Mouse (Mus musculus) MEL (cell line): Measurements from ENCODE around the gene Plk3. TPM values are rescaled to one million over a fixed set of nuclear protein-coding genes. Genes with fewer than 3 reads are reported as not detected.

Experiments used
- DNase-seq: peaks from one replicate; pipeline ENCODE4 v3.0.0; 2011; ENCODE audit warnings: low read depth, low spot score
- H3K27ac ChIP-seq: 2 replicates; pipeline ENCODE4 v1.5.1; 2012; ENCODE audit warnings: low read depth, mild to moderate bottlenecking, control low read depth, low read length, moderate library complexity; ENCODE audit not compliant: control insufficient read depth
- H3K27me3 ChIP-seq, 2 experiments: fragments of 150-350 bp in 1 of 2; sonication (generic) in 1 of 2; 2 replicates each; pipeline ENCODE4 v1.6.1; 2012; ENCODE audit warnings: low read length in 2 of 2, mild to moderate bottlenecking in 2 of 2, improper control_type of control experiment in 1 of 2, moderate library complexity in 1 of 2; ENCODE audit not compliant: insufficient read depth in 2 of 2, control insufficient read depth in 1 of 2
- H3K36me3 ChIP-seq, 2 experiments: 2 replicates each; pipeline ENCODE4 v1.6.1; 2012 to 2014; ENCODE audit warnings: low read length in 2 of 2, improper control_type of control experiment in 1 of 2, inconsistent platforms in 1 of 2, mild to moderate bottlenecking in 1 of 2; ENCODE audit not compliant: insufficient read depth in 2 of 2, control insufficient read depth in 1 of 2
- H3K4me1 ChIP-seq, 2 experiments: fragments of 150-350 bp in 1 of 2; sonication (generic) in 1 of 2; 2 replicates each; pipeline ENCODE4 v1.6.1; 2012; ENCODE audit warnings: low read length in 2 of 2, improper control_type of control experiment in 1 of 2, mild to moderate bottlenecking in 1 of 2; ENCODE audit not compliant: insufficient read depth in 2 of 2, control insufficient read depth in 1 of 2
- H3K4me3 ChIP-seq, 2 experiments: fragments of 150-350 bp in 1 of 2; sonication (generic) in 1 of 2; 2 replicates each; pipeline ENCODE4 v1.5.1; 2012; ENCODE audit warnings: low read depth in 2 of 2, low read length in 2 of 2, mild to moderate bottlenecking in 2 of 2, moderate library complexity in 2 of 2, control low read depth in 1 of 2, improper control_type of control experiment in 1 of 2; ENCODE audit not compliant: control insufficient read depth in 1 of 2, insufficient read depth in 1 of 2
- H3K79me2 ChIP-seq: 2 replicates; pipeline ENCODE4 v1.6.1; 2012; ENCODE audit warnings: mild to moderate bottlenecking, low read length, moderate library complexity; ENCODE audit not compliant: control insufficient read depth, poor library complexity, insufficient read depth
- H3K9ac ChIP-seq: 2 replicates; pipeline ENCODE4 v1.6.1; 2012; ENCODE audit warnings: low read depth, mild to moderate bottlenecking, control low read depth, low read length, moderate library complexity; ENCODE audit not compliant: control insufficient read depth, poor library complexity, severe bottlenecking
- H3K9me3 ChIP-seq: fragments of 150-350 bp; sonication (generic); replicated peaks from 2 replicates; pipeline ENCODE4 v1.6.1; 2012; ENCODE audit warnings: mild to moderate bottlenecking, low read length, improper control_type of control experiment, moderate library complexity; ENCODE audit not compliant: insufficient read depth
- BHLHE40 ChIP-seq: IDR thresholded peaks from 2 replicates; pipeline ENCODE4 v1.6.1; 2012; ENCODE audit warnings: low read depth, mild to moderate bottlenecking, inconsistent platforms, low read length, improper control_type of control experiment, borderline replicate concordance
- CHD2 ChIP-seq: IDR thresholded peaks from 2 replicates; pipeline ENCODE4 v1.6.1; 2011; ENCODE audit warnings: low read length, improper control_type of control experiment
- CTCF ChIP-seq, 3 experiments: IDR thresholded peaks in 2 of 3; conservative IDR thresholded peaks in 1 of 3; 2 replicates each; pipeline ENCODE4 v1.5.1; 2011 to 2012; ENCODE audit warnings: low read length in 3 of 3, low read depth in 2 of 3, mild to moderate bottlenecking in 2 of 3, improper control_type of control experiment in 1 of 3, inconsistent platforms in 1 of 3, mixed read lengths in 1 of 3, moderate library complexity in 1 of 3; ENCODE audit not compliant: control insufficient read depth in 1 of 3, insufficient read depth in 1 of 3, poor library complexity in 1 of 3, severe bottlenecking in 1 of 3
- E2F4 ChIP-seq: IDR thresholded peaks from 2 replicates; pipeline ENCODE4 v1.6.1; 2011; ENCODE audit warnings: low read depth, low read length, improper control_type of control experiment, borderline replicate concordance
- ELF1 ChIP-seq: IDR thresholded peaks from 2 replicates; pipeline ENCODE4 v1.6.1; 2014; ENCODE audit warnings: low read depth, mild to moderate bottlenecking, inconsistent platforms, low read length, improper control_type of control experiment, moderate library complexity
- EP300 ChIP-seq, 2 experiments: IDR thresholded peaks; 2 replicates each; pipeline ENCODE4 v1.6.1; 2011; ENCODE audit warnings: improper control_type of control experiment in 2 of 2, low read length in 2 of 2, low read depth in 1 of 2, mild to moderate bottlenecking in 1 of 2
- ETS1 ChIP-seq: IDR thresholded peaks from 2 replicates; pipeline ENCODE4 v1.6.1; 2012; ENCODE audit warnings: low read depth, mild to moderate bottlenecking, inconsistent platforms, low read length, improper control_type of control experiment, moderate library complexity
- GATA1 ChIP-seq: IDR thresholded peaks from 2 replicates; pipeline ENCODE4 v1.6.1; 2011; ENCODE audit warnings: low read depth, low read length, improper control_type of control experiment
- JUND ChIP-seq: IDR thresholded peaks from 2 replicates; pipeline ENCODE4 v1.6.1; 2011; ENCODE audit warnings: low read depth, mild to moderate bottlenecking, improper control_type of control experiment, low read length
- KAT2A ChIP-seq: conservative IDR thresholded peaks from 2 replicates; pipeline ENCODE4 v1.6.1; 2012; ENCODE audit warnings: low read depth, low read length, improper control_type of control experiment, inconsistent platforms
- MAX ChIP-seq: IDR thresholded peaks from 2 replicates; pipeline ENCODE4 v1.6.1; 2011; ENCODE audit warnings: low read length, improper control_type of control experiment
- MAZ ChIP-seq: IDR thresholded peaks from 2 replicates; pipeline ENCODE4 v1.6.1; 2012; ENCODE audit warnings: low read depth, mild to moderate bottlenecking, inconsistent platforms, low read length, improper control_type of control experiment
- MEF2A ChIP-seq: IDR thresholded peaks from 2 replicates; pipeline ENCODE4 v1.6.1; 2014; ENCODE audit warnings: low read depth, mild to moderate bottlenecking, inconsistent platforms, low read length, improper control_type of control experiment; ENCODE audit not compliant: poor library complexity, insufficient replicate concordance, severe bottlenecking; ENCODE audit errors: extremely low read depth
- MXI1 ChIP-seq: IDR thresholded peaks from 2 replicates; pipeline ENCODE4 v1.6.1; 2011; ENCODE audit warnings: mild to moderate bottlenecking, low read depth, low read length, improper control_type of control experiment
- NELFE ChIP-seq: IDR thresholded peaks from 2 replicates; pipeline ENCODE4 v1.6.1; 2011; ENCODE audit warnings: low read depth, low read length, improper control_type of control experiment
- NRF1 ChIP-seq: IDR thresholded peaks from 2 replicates; pipeline ENCODE4 v1.6.1; 2014; ENCODE audit warnings: low read depth, mild to moderate bottlenecking, inconsistent platforms, low read length, improper control_type of control experiment, moderate library complexity; ENCODE audit not compliant: poor library complexity, insufficient read depth, severe bottlenecking
- POLR2A ChIP-seq, 2 experiments: IDR thresholded peaks; 2 replicates each; pipeline ENCODE4 v1.6.1; 2011 to 2012; ENCODE audit warnings: low read length in 2 of 2, mild to moderate bottlenecking in 2 of 2, control low read depth in 1 of 2, improper control_type of control experiment in 1 of 2, low read depth in 1 of 2, moderate library complexity in 1 of 2; ENCODE audit not compliant: control insufficient read depth in 1 of 2, insufficient read depth in 1 of 2, poor library complexity in 1 of 2
- POLR2AphosphoS2 ChIP-seq: IDR thresholded peaks from 2 replicates; pipeline ENCODE4 v1.6.1; 2011; ENCODE audit warnings: low read length, improper control_type of control experiment
- POLR2AphosphoS5 ChIP-seq: IDR thresholded peaks from 2 replicates; pipeline ENCODE4 v1.6.1; 2012; ENCODE audit warnings: low read depth, borderline replicate concordance, mild to moderate bottlenecking, inconsistent platforms, low read length, moderate library complexity, mixed read lengths
- RAD21 ChIP-seq: IDR thresholded peaks from 2 replicates; pipeline ENCODE4 v1.6.1; 2011; ENCODE audit warnings: mild to moderate bottlenecking, low read depth, low read length, improper control_type of control experiment
- SMC3 ChIP-seq: IDR thresholded peaks from 2 replicates; pipeline ENCODE4 v1.6.1; 2011; ENCODE audit warnings: low read depth, low read length, improper control_type of control experiment
- TAL1 ChIP-seq: IDR thresholded peaks from 2 replicates; pipeline ENCODE4 v1.6.1; 2012; ENCODE audit warnings: mild to moderate bottlenecking, inconsistent platforms, low read length, moderate library complexity, mixed read lengths
- UBTF ChIP-seq: IDR thresholded peaks from 2 replicates; pipeline ENCODE4 v1.6.1; 2012; ENCODE audit warnings: low read depth, mild to moderate bottlenecking, inconsistent platforms, low read length, improper control_type of control experiment, moderate library complexity, borderline replicate concordance; ENCODE audit not compliant: insufficient read depth
- USF1 ChIP-seq: IDR thresholded peaks from 2 replicates; pipeline ENCODE4 v1.6.1; 2014; ENCODE audit warnings: low read depth, mild to moderate bottlenecking, inconsistent platforms, low read length, improper control_type of control experiment, moderate library complexity
- USF2 ChIP-seq, 2 experiments: IDR thresholded peaks; 2 replicates each; pipeline ENCODE4 v1.6.1; 2011 to 2012; ENCODE audit warnings: improper control_type of control experiment in 2 of 2, low read length in 2 of 2, borderline replicate concordance in 1 of 2, inconsistent platforms in 1 of 2, low read depth in 1 of 2, mild to moderate bottlenecking in 1 of 2; ENCODE audit not compliant: insufficient read depth in 1 of 2
- ZC3H11A ChIP-seq: IDR thresholded peaks from 2 replicates; pipeline ENCODE4 v1.6.1; 2012; ENCODE audit warnings: low read depth, mild to moderate bottlenecking, inconsistent platforms, low read length, improper control_type of control experiment
- ZNF384 ChIP-seq: IDR thresholded peaks from 2 replicates; pipeline ENCODE4 v1.6.1; 2012; ENCODE audit warnings: low read depth, mild to moderate bottlenecking, inconsistent platforms, low read length, improper control_type of control experiment
- polyA plus RNA-seq, 2 experiments: library from polyadenylated mRNA; stranded (reverse) in 1 of 2; unstranded in 1 of 2; fragments of >175 nt in 1 of 2; fragments of >200 nt in 1 of 2; gene quantifications; 2 replicates each; pipeline versions ENCODE4 v1.2.1 to v1.2.4; 2012; ENCODE audit warnings: low replicate concordance in 2 of 2, low read depth in 1 of 2; ENCODE audit not compliant: insufficient read length in 2 of 2, insufficient read depth in 1 of 2, missing spikeins in 1 of 2
- total RNA-seq: library from RNA; depleted of rRNA; stranded (reverse); fragments of 300-350 nt; gene quantifications from 2 replicates; pipeline ENCODE4 v1.2.3, GENCODE M21; 2012

Plk3 gene
- total and polyA plus RNA-seq, 3 experiments = 5.3 to 13.8 TPM; not detected in 1

- Histone ChIP-seq H3K9me3 (no peaks in the 10 kb centered on the region), H3K9ac (no peak overlapping the region), H3K36me3 (no peaks in the 10 kb centered on the region), H3K4me1 (no peaks in the 10 kb centered on the region), H3K79me2 (no peaks in the 10 kb centered on the region), H3K27me3 (no peaks in the 10 kb centered on the region), H3K27ac (no peak overlapping the region), H3K4me3 (no peak overlapping the region)
- TF ChIP-seq NRF1 (no peak), KAT2A (no peak), CHD2 (no peak), MXI1 (no peak), ZC3H11A (no peak), RAD21 (no peak), ELF1 (no peak), POLR2AphosphoS5 (no peak), MAZ (no peak), MAX (no peak), JUND (no peak), ZNF384 (no peak), POLR2A (IDR thresholded peaks at IDR 0.05; ENCODE audit: control insufficient read depth in 1 of 2, insufficient read depth in 1 of 2, low read depth in 1 of 2, low read length in 2 of 2, poor library complexity in 1 of 2) (no peak), UBTF (no peak)
- no peak for DNase-seq
Measured at GRCm38 (mm10) chr4:117107813-117108523, 25.8 kb downstream of the Plk3 start.

- Histone ChIP-seq H3K79me2 (no peaks in the 10 kb centered on the region), H3K9ac (no peak overlapping the region), H3K4me1 (no peaks in the 10 kb centered on the region), H3K9me3 (no peaks in the 10 kb centered on the region), H3K36me3 (no peaks in the 10 kb centered on the region), H3K27ac (no peak overlapping the region), H3K4me3 (no peak overlapping the region), H3K27me3 (no peaks in the 10 kb centered on the region)
- DNase-seq = no peak
- no peak for TF ChIP-seq RAD21
- no peak for TF ChIP-seq BHLHE40
- TF ChIP-seq CTCF (IDR thresholded peaks at IDR 0.05 in 2 of 3, conservative IDR thresholded peaks at IDR 0.05 in 1 of 3; ENCODE audit: control insufficient read depth in 1 of 3, insufficient read depth in 1 of 3, low read depth in 2 of 3, low read length in 3 of 3, poor library complexity in 1 of 3, severe bottlenecking in 1 of 3) = no peak
- no peak for TF ChIP-seq POLR2AphosphoS2
- no peak for TF ChIP-seq ETS1
- no peak for TF ChIP-seq EP300 (IDR thresholded peaks at IDR 0.05; ENCODE audit: low read depth in 1 of 2, low read length in 2 of 2)
- TF ChIP-seq POLR2AphosphoS5 = no peak
- TF ChIP-seq E2F4 = no peak
- no peak for TF ChIP-seq TAL1
- no peak for TF ChIP-seq USF2 (IDR thresholded peaks at IDR 0.05; ENCODE audit: borderline replicate concordance in 1 of 2, insufficient read depth in 1 of 2, low read depth in 1 of 2, low read length in 2 of 2)
- TF ChIP-seq SMC3 = no peak
- TF ChIP-seq MEF2A = no peak
- TF ChIP-seq NELFE = no peak
- TF ChIP-seq GATA1 = no peak
- no peak for TF ChIP-seq USF1
Measured at GRCm38 (mm10) chr4:117105127-117105526, 28.6 kb downstream of the Plk3 start.
